Mouse (Mus musculus) ES-E14 (cell line): ENCODE measurements around the gene Ift122. TPM values are rescaled to one million over a fixed set of nuclear protein-coding genes. Genes with fewer than 3 reads are reported as not detected.

Experiments used
- DNase-seq: peaks from one replicate; pipeline ENCODE4 v3.0.0-alpha.2; 2013; ENCODE audit warnings: low read depth, low spot score
- H3K27ac ChIP-seq: 2 replicates; pipeline ENCODE4 v1.5.1; 2012; ENCODE audit warnings: low read depth, mild to moderate bottlenecking, low read length, moderate library complexity, mixed read lengths; ENCODE audit not compliant: poor library complexity, insufficient read depth, severe bottlenecking
- H3K36me3 ChIP-seq: 2 replicates; pipeline ENCODE4 v1.6.1; 2012; ENCODE audit warnings: mild to moderate bottlenecking, low read length, moderate library complexity, mixed read lengths; ENCODE audit not compliant: control insufficient read depth, poor library complexity, insufficient read depth, severe bottlenecking
- H3K4me1 ChIP-seq, 2 experiments: fragments of 150-350 bp in 1 of 2; sonication (generic) in 1 of 2; 2 replicates each; pipeline ENCODE4 v1.6.1; 2012; ENCODE audit warnings: low read length in 2 of 2, mild to moderate bottlenecking in 1 of 2, mixed read lengths in 1 of 2; ENCODE audit not compliant: control insufficient read depth in 2 of 2, insufficient read depth in 2 of 2, poor library complexity in 1 of 2
- H3K4me3 ChIP-seq, 2 experiments: fragments of 150-350 bp in 1 of 2; sonication (generic) in 1 of 2; 2 replicates each; pipeline ENCODE4 v1.5.1; 2012; ENCODE audit warnings: low read length in 2 of 2, low read depth in 1 of 2, mild to moderate bottlenecking in 1 of 2, mixed read lengths in 1 of 2; ENCODE audit not compliant: insufficient read depth in 1 of 2, poor library complexity in 1 of 2, severe bottlenecking in 1 of 2
- H3K9ac ChIP-seq: 2 replicates; pipeline ENCODE4 v1.6.1; 2012; ENCODE audit warnings: low read depth, mild to moderate bottlenecking, low read length, mixed read lengths; ENCODE audit not compliant: poor library complexity, insufficient read depth, severe bottlenecking
- H3K9me3 ChIP-seq: fragments of 150-350 bp; sonication (generic); 2 replicates; pipeline ENCODE4 v1.6.1; 2012; ENCODE audit warnings: low read depth, mild to moderate bottlenecking, low read length; ENCODE audit not compliant: control insufficient read depth, insufficient read depth
- CHD2 ChIP-seq: IDR thresholded peaks from 2 replicates; pipeline ENCODE4 v1.6.1; 2014; ENCODE audit warnings: mild to moderate bottlenecking, low read depth, low read length, inconsistent platforms
- HCFC1 ChIP-seq: IDR thresholded peaks from 2 replicates; pipeline ENCODE4 v1.6.1; 2012; ENCODE audit warnings: low read length, inconsistent platforms, borderline replicate concordance; ENCODE audit not compliant: insufficient read depth
- MAFK ChIP-seq: IDR thresholded peaks from 2 replicates; pipeline ENCODE4 v1.6.1; 2014; ENCODE audit warnings: mild to moderate bottlenecking, low read depth, low read length, inconsistent platforms; ENCODE audit not compliant: insufficient read depth
- ZC3H11A ChIP-seq: IDR thresholded peaks from 2 replicates; pipeline ENCODE4 v1.6.1; 2012; ENCODE audit warnings: low read depth, mild to moderate bottlenecking, inconsistent platforms, low read length, borderline replicate concordance
- ZNF384 ChIP-seq: IDR thresholded peaks from 2 replicates; pipeline ENCODE4 v1.6.1; 2012; ENCODE audit warnings: low read depth, low read length, inconsistent platforms
- in situ Hi-C, 2 experiments: fragments of 600-800 bp; cut with MboI; formaldehyde crosslinking; loops; one replicate each; pipeline ENCODE4 v1.15.1; 2025; ENCODE audit warnings: low sequenced_read_pairs in 2 of 2, inconsistent platforms in 1 of 2; ENCODE audit not compliant: unreplicated experiment in 2 of 2
- total RNA-seq: library from RNA; depleted of rRNA; stranded (reverse); fragments of 300-350 nt; gene quantifications from 2 replicates; pipeline ENCODE4 v1.2.3, GENCODE M21; 2012

The Ift122 gene
- total RNA-seq, 1 experiment = 8.5 TPM

- H3K4me3 ChIP-seq = no peak overlapping the region
- in situ Hi-C loops = no loop called here
- no peaks in the 10 kb centered on the region for H3K9me3 ChIP-seq
- H3K36me3 ChIP-seq = no peaks in the 10 kb centered on the region
- H3K27ac ChIP-seq = no peak overlapping the region
- H3K4me1 ChIP-seq = no peaks in the 10 kb centered on the region; a peak in 1 of 4 replicates
- DNase-seq = no peak
- no peak overlapping the region for H3K9ac ChIP-seq
- TF ChIP-seq HCFC1 = no peak
- no peak for TF ChIP-seq ZNF384
- TF ChIP-seq CHD2 = no peak
- TF ChIP-seq MAFK = no peak
- no peak for TF ChIP-seq ZC3H11A
These were observed 63.3 kb downstream of the Ift122 start for GRCm38 (mm10) chr6:115916611-115917010.

- H3K4me1 ChIP-seq = no peaks in the 10 kb centered on the region; a peak in 1 of 4 replicates
- TF ChIP-seq ZC3H11A = no peak
- TF ChIP-seq ZNF384 = no peak
- no peak for TF ChIP-seq MAFK
- TF ChIP-seq CHD2 = no peak
- no peak for TF ChIP-seq HCFC1
- no peak overlapping the region for H3K27ac ChIP-seq
- in situ Hi-C loops = no loop called here
- no peak overlapping the region for H3K9ac ChIP-seq
- DNase-seq = no peak
- H3K9me3 ChIP-seq = no peaks in the 10 kb centered on the region
- no peak overlapping the region for H3K4me3 ChIP-seq
- H3K36me3 ChIP-seq = no peaks in the 10 kb centered on the region
These were observed 65.3 kb downstream of the Ift122 start for GRCm38 (mm10) chr6:115918615-115919014.

GRCm38 (mm10) chr6:115919876-115920275 lies 66.6 kb downstream of the Ift122 start:
- Histone ChIP-seq H3K4me1 (no peaks in the 10 kb centered on the region; a peak in 2 of 4 replicates), H3K27ac (no peak overlapping the region), H3K9ac (no peak overlapping the region), H3K4me3 (no peak overlapping the region), H3K36me3 (no peaks in the 10 kb centered on the region), H3K9me3 (no peaks in the 10 kb centered on the region)
- TF ChIP-seq HCFC1 = no peak
- no peak for TF ChIP-seq ZNF384
- TF ChIP-seq MAFK = no peak
- no peak for TF ChIP-seq ZC3H11A
- no peak for TF ChIP-seq CHD2
- in situ Hi-C loops = no loop called here
- no peak for DNase-seq

GRCm38 (mm10) chr6:115924829-115925228 lies 71.6 kb downstream of the Ift122 start:
- Histone ChIP-seq H3K9ac (no peak overlapping the region), H3K27ac (no peak overlapping the region), H3K4me3 (no peak overlapping the region), H3K9me3 (no peaks in the 10 kb centered on the region), H3K4me1 (no peaks in the 10 kb centered on the region; a peak in 1 of 4 replicates), H3K36me3 (no peaks in the 10 kb centered on the region)
- in situ Hi-C loops = no loop called here
- no peak for TF ChIP-seq MAFK
- TF ChIP-seq HCFC1 = no peak
- no peak for TF ChIP-seq CHD2
- no peak for TF ChIP-seq ZNF384
- no peak for TF ChIP-seq ZC3H11A
- DNase-seq = no peak

GRCm38 (mm10) chr6:115926416-115926815 lies 73.1 kb downstream of the Ift122 start:
- Histone ChIP-seq H3K4me1 (no peaks in the 10 kb centered on the region; a peak in 1 of 4 replicates), H3K9me3 (no peaks in the 10 kb centered on the region), H3K36me3 (no peaks in the 10 kb centered on the region), H3K9ac (no peak overlapping the region), H3K27ac (no peak overlapping the region), H3K4me3 (no peak overlapping the region)
- in situ Hi-C loops = no loop called here
- no peak for DNase-seq
- TF ChIP-seq ZNF384 (no peak), CHD2 (no peak), HCFC1 (no peak), MAFK (no peak), ZC3H11A (no peak)
